Mouse (Mus musculus): ENCODE measurements around the gene 1700025G04Rik. TPM values are rescaled to one million over a fixed set of nuclear protein-coding genes. Genes with fewer than 3 reads are reported as not detected.
A peak's percentile ranks its signal among the peaks of the same experiment; 100 is the strongest.

The 1700025G04Rik gene
- polyA plus RNA-seq, 1 experiment, result 5.0 TPM

GRCm38 (mm10) chr1:151961204-151961603 is 128.7 kb downstream of the 1700025G04Rik start:
- H3K4me3 ChIP-seq (ENCODE audit: control insufficient read depth, insufficient read depth, low read length), result no peak overlapping the region
- no peaks in the 10 kb centered on the region for H3K36me3 ChIP-seq (ENCODE audit: control insufficient read depth, insufficient read depth, low read length)
- no peak for TF ChIP-seq CTCF (IDR thresholded peaks at IDR 0.05; ENCODE audit: borderline replicate concordance, control insufficient read depth, extremely low read depth, insufficient read depth, low read length, poor library complexity)
- no peak for TF ChIP-seq POLR2A (IDR thresholded peaks at IDR 0.05; ENCODE audit: control insufficient read depth, extremely low read depth, insufficient read depth, low read length, poor library complexity)
- 94% methylated on average over 10 of the region's 10 CpGs for WGBS
- DNase-seq, result no peak
- peaks cover 5% of the 10 kb centered on the region for H3K4me1 ChIP-seq (replicated peaks; ENCODE audit: control insufficient read depth, insufficient read depth, low read length)
- no peak overlapping the region for H3K27ac ChIP-seq (ENCODE audit: control insufficient read depth, insufficient read depth, low read length)
- no peaks in the 10 kb centered on the region for H3K27me3 ChIP-seq (ENCODE audit: control insufficient read depth, insufficient read depth, low read length)

- Histone ChIP-seq H3K36me3 (ENCODE audit: control insufficient read depth, insufficient read depth, low read length) (no peaks in the 10 kb centered on the region), H3K27ac (ENCODE audit: control insufficient read depth, insufficient read depth, low read length) (no peak overlapping the region), H3K4me3 (ENCODE audit: control insufficient read depth, insufficient read depth, low read length) (no peak overlapping the region), H3K27me3 (ENCODE audit: control insufficient read depth, insufficient read depth, low read length) (no peaks in the 10 kb centered on the region), H3K4me1 (replicated peaks; ENCODE audit: control insufficient read depth, insufficient read depth, low read length) (peaks cover 5% of the 10 kb centered on the region)
- 82% methylated on average over 3 of the region's 3 CpGs for WGBS
- DNase-seq, result peak; percentile 4
- TF ChIP-seq POLR2A (IDR thresholded peaks at IDR 0.05; ENCODE audit: control insufficient read depth, extremely low read depth, insufficient read depth, low read length, poor library complexity) (no peak), CTCF (IDR thresholded peaks at IDR 0.05; ENCODE audit: borderline replicate concordance, control insufficient read depth, extremely low read depth, insufficient read depth, low read length, poor library complexity) (no peak)
These were observed 130.9 kb downstream of the 1700025G04Rik start for GRCm38 (mm10) chr1:151959010-151959409.

GRCm38 (mm10) chr1:151958442-151958841 is 131.5 kb downstream of the 1700025G04Rik start:
- DNase-seq, result no peak
- Histone ChIP-seq H3K4me1 (replicated peaks; ENCODE audit: control insufficient read depth, insufficient read depth, low read length) (peaks cover 5% of the 10 kb centered on the region), H3K27ac (ENCODE audit: control insufficient read depth, insufficient read depth, low read length) (no peak overlapping the region), H3K27me3 (ENCODE audit: control insufficient read depth, insufficient read depth, low read length) (no peaks in the 10 kb centered on the region), H3K36me3 (ENCODE audit: control insufficient read depth, insufficient read depth, low read length) (no peaks in the 10 kb centered on the region), H3K4me3 (ENCODE audit: control insufficient read depth, insufficient read depth, low read length) (no peak overlapping the region)
- 46% methylated on average over 3 of the region's 3 CpGs for WGBS
- TF ChIP-seq POLR2A (IDR thresholded peaks at IDR 0.05; ENCODE audit: control insufficient read depth, extremely low read depth, insufficient read depth, low read length, poor library complexity) (no peak), CTCF (IDR thresholded peaks at IDR 0.05; ENCODE audit: borderline replicate concordance, control insufficient read depth, extremely low read depth, insufficient read depth, low read length, poor library complexity) (no peak)

GRCm38 (mm10) chr1:151957669-151958068 is 132.3 kb downstream of the 1700025G04Rik start:
- WGBS, result 93% methylated on average over 7 of the region's 7 CpGs
- Histone ChIP-seq H3K4me3 (ENCODE audit: control insufficient read depth, insufficient read depth, low read length) (no peak overlapping the region), H3K36me3 (ENCODE audit: control insufficient read depth, insufficient read depth, low read length) (no peaks in the 10 kb centered on the region), H3K27ac (ENCODE audit: control insufficient read depth, insufficient read depth, low read length) (no peak overlapping the region), H3K27me3 (ENCODE audit: control insufficient read depth, insufficient read depth, low read length) (no peaks in the 10 kb centered on the region), H3K4me1 (replicated peaks; ENCODE audit: control insufficient read depth, insufficient read depth, low read length) (peaks cover 5% of the 10 kb centered on the region)
- DNase-seq, result no peak
- TF ChIP-seq CTCF (IDR thresholded peaks at IDR 0.05; ENCODE audit: borderline replicate concordance, control insufficient read depth, extremely low read depth, insufficient read depth, low read length, poor library complexity), result no peak
- TF ChIP-seq POLR2A (IDR thresholded peaks at IDR 0.05; ENCODE audit: control insufficient read depth, extremely low read depth, insufficient read depth, low read length, poor library complexity), result no peak

GRCm38 (mm10) chr1:151955866-151956265 is 134.1 kb downstream of the 1700025G04Rik start:
- no peak for DNase-seq
- no peaks in the 10 kb centered on the region for H3K36me3 ChIP-seq (ENCODE audit: control insufficient read depth, insufficient read depth, low read length)
- peaks cover under 1% of the 10 kb centered on the region for H3K4me1 ChIP-seq (replicated peaks; ENCODE audit: control insufficient read depth, insufficient read depth, low read length)
- no peak for TF ChIP-seq POLR2A (IDR thresholded peaks at IDR 0.05; ENCODE audit: control insufficient read depth, extremely low read depth, insufficient read depth, low read length, poor library complexity)
- TF ChIP-seq CTCF (IDR thresholded peaks at IDR 0.05; ENCODE audit: borderline replicate concordance, control insufficient read depth, extremely low read depth, insufficient read depth, low read length, poor library complexity), result no peak
- no peak overlapping the region for H3K27ac ChIP-seq (ENCODE audit: control insufficient read depth, insufficient read depth, low read length)
- no peak overlapping the region for H3K4me3 ChIP-seq (ENCODE audit: control insufficient read depth, insufficient read depth, low read length)
- no peaks in the 10 kb centered on the region for H3K27me3 ChIP-seq (ENCODE audit: control insufficient read depth, insufficient read depth, low read length)
- 96% methylated on average over 5 of the region's 5 CpGs for WGBS

- Histone ChIP-seq H3K4me1 (replicated peaks; ENCODE audit: control insufficient read depth, insufficient read depth, low read length) (no peaks in the 10 kb centered on the region), H3K27ac (ENCODE audit: control insufficient read depth, insufficient read depth, low read length) (no peak overlapping the region), H3K36me3 (ENCODE audit: control insufficient read depth, insufficient read depth, low read length) (no peaks in the 10 kb centered on the region), H3K4me3 (ENCODE audit: control insufficient read depth, insufficient read depth, low read length) (no peak overlapping the region), H3K27me3 (ENCODE audit: control insufficient read depth, insufficient read depth, low read length) (no peaks in the 10 kb centered on the region)
- TF ChIP-seq CTCF (IDR thresholded peaks at IDR 0.05; ENCODE audit: borderline replicate concordance, control insufficient read depth, extremely low read depth, insufficient read depth, low read length, poor library complexity), result no peak
- TF ChIP-seq POLR2A (IDR thresholded peaks at IDR 0.05; ENCODE audit: control insufficient read depth, extremely low read depth, insufficient read depth, low read length, poor library complexity), result no peak
- no peak for DNase-seq
- WGBS, result 38% methylated on average over 7 of the region's 7 CpGs
These were observed 136.4 kb downstream of the 1700025G04Rik start for GRCm38 (mm10) chr1:151953563-151953962.

GRCm38 (mm10) chr1:151948065-151948464 is 141.9 kb downstream of the 1700025G04Rik start:
- no peak for DNase-seq
- H3K27ac ChIP-seq (ENCODE audit: control insufficient read depth, insufficient read depth, low read length), result no peak overlapping the region
- TF ChIP-seq CTCF (IDR thresholded peaks at IDR 0.05; ENCODE audit: borderline replicate concordance, control insufficient read depth, extremely low read depth, insufficient read depth, low read length, poor library complexity) (no peak), POLR2A (IDR thresholded peaks at IDR 0.05; ENCODE audit: control insufficient read depth, extremely low read depth, insufficient read depth, low read length, poor library complexity) (no peak)
- no peaks in the 10 kb centered on the region for H3K4me1 ChIP-seq (replicated peaks; ENCODE audit: control insufficient read depth, insufficient read depth, low read length)
- H3K36me3 ChIP-seq (ENCODE audit: control insufficient read depth, insufficient read depth, low read length), result no peaks in the 10 kb centered on the region
- no peaks in the 10 kb centered on the region for H3K27me3 ChIP-seq (ENCODE audit: control insufficient read depth, insufficient read depth, low read length)
- H3K4me3 ChIP-seq (ENCODE audit: control insufficient read depth, insufficient read depth, low read length), result no peak overlapping the region
- 86% methylated on average over 3 of the region's 3 CpGs for WGBS

Data from thymus, adult 2 months (tissue).